Mouse (Mus musculus) megakaryocyte, embryonic 14.5 days (primary cell): ENCODE data around the gene Ldlrap1. TPM values are rescaled to one million over a fixed set of nuclear protein-coding genes. Genes with fewer than 3 reads are reported as not detected.
A peak's percentile ranks its signal among the peaks of the same experiment; 100 is the strongest.

Experiments
- H3K27me3 ChIP-seq: replicated peaks from 2 replicates; pipeline ENCODE3; 2012; ENCODE audit warnings: inconsistent platforms
- H3K36me3 ChIP-seq: replicated peaks from 2 replicates; pipeline ENCODE3; 2012; ENCODE audit warnings: low read length, inconsistent platforms, mixed read lengths
- H3K4me1 ChIP-seq: 2 replicates; pipeline ENCODE4 v1.6.1; 2012; ENCODE audit warnings: inconsistent platforms
- H3K4me3 ChIP-seq: replicated peaks from 2 replicates; pipeline ENCODE3; 2012; ENCODE audit warnings: moderate library complexity, mild to moderate bottlenecking, inconsistent platforms
- H3K9me3 ChIP-seq: 2 replicates; pipeline ENCODE4 v1.6.1; 2012; ENCODE audit warnings: inconsistent platforms
- FLI1 ChIP-seq: IDR thresholded peaks from 2 replicates; pipeline ENCODE4 v1.6.1; 2012; ENCODE audit warnings: low read length, inconsistent platforms, mixed read lengths
- GATA1 ChIP-seq: IDR thresholded peaks from 3 replicates; pipeline ENCODE4 v1.6.1; 2012; ENCODE audit warnings: mixed read lengths, low read length, inconsistent platforms, borderline replicate concordance
- polyA plus RNA-seq: library from polyadenylated mRNA; stranded (reverse); fragments of >175 nt; gene quantifications from 2 replicates; pipeline ENCODE4 v1.2.3, GENCODE M21; 2012; ENCODE audit warnings: low replicate concordance; ENCODE audit not compliant: insufficient read depth

Ldlrap1 gene
- 11.8 and 17.8 TPM in 2 replicates for polyA plus RNA-seq

DNA sequence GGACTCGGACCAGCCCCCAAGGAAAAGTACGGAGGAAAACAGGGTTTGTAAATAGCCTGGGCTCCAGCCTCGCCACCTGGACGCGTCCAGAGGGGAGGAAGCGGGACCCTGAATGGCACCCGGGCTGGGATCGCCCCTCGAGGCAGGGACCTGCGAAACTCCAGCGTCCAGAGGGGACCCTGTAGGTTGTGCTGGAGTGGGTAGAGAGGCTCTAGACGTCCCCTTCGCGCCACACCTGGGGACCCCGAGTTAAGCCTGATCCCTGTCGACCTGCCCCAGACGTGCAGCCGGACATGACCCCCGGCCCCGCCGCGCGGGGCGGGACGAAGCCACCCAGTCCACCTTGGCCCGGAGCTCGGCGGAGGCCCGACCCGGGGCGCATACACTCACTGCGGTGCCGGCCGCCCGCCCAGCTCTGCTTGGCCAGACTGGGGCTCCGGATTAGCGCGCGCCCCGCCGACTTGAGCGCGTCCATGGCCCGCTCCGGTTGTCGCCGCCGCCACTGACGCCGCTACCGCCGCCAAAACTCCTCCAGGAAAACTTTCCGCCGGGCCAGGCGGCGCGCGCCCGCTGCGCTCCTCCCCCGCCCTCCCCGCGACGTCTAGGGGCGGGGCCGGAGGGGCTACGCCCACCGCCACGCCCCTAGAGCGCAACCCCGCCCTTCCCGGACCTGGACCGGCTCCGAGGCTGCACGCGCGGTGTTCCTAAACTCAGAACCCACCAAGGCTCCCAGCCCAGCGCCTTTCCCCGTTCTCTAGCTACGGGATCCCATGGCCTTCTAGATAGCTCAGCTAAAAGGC, at the start of gene Ldlrap1:
Gene Ldlrap1 (minus strand): TSS at position 599 of the 800 bp plus-strand sequence.
- Histone ChIP-seq H3K27me3 (no peaks in the 10 kb centered on the region), H3K4me3 (peak within 1 kb of the TSS; percentile 98), H3K9me3 (no peaks in the 10 kb centered on the region), H3K36me3 (peaks cover 15% of the 10 kb centered on the region), H3K4me1 (peaks cover 78% of the 10 kb centered on the region)
- TF ChIP-seq GATA1 (no peak), FLI1 (no peak)

GRCm38 (mm10) chr4:134814229-134814571, 46.4 kb upstream of the Ldlrap1 start:
- H3K4me3 ChIP-seq = no peak overlapping the region
- peaks cover 45% of the 10 kb centered on the region for H3K4me1 ChIP-seq
- no peaks in the 10 kb centered on the region for H3K9me3 ChIP-seq
- TF ChIP-seq FLI1 (no peak), GATA1 (no peak)
- no peaks in the 10 kb centered on the region for H3K27me3 ChIP-seq
- peaks cover 77% of the 10 kb centered on the region for H3K36me3 ChIP-seq

DNA sequence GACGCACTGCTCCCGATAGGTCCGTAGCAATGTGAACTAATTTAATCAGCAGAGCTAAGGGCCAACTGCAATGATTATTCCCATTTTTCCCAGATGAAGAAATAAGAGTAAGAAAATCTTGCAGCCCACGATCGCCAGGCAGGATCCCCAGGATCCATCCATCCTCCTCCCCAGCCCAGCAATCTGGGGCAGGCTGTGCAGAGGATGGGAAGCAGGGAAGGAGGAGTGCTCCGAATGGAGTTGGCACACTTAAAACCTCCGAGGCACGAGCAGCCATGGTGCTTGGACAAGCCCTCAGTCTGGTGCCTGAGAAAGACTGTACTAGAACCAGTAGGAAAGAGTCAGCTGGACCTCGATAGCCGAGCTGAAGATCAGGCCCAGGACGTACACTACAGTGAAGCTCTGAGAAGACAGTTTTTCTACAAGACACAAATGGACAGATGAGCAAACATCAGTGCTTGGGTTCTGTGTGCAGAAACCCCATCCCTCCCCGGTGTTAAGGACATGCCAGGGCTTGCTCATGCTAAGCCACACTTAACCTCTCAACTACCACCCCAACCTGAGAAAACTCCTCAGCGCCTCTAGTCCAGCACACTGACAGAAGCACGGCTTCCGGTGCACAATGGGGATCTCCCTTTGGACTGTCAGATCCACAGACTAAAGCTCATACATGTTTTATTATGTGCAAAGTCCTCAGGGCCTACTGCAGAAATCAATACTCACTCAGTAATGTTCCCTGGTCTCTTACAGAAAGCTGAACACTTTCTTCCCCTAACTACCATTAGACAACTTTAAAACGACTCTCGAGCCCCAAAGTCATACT, 45.8 kb upstream of the Ldlrap1 start:
- no peak overlapping the region for H3K4me3 ChIP-seq
- no peaks in the 10 kb centered on the region for H3K9me3 ChIP-seq
- no peak for TF ChIP-seq FLI1
- no peak for TF ChIP-seq GATA1
- peaks cover 42% of the 10 kb centered on the region for H3K4me1 ChIP-seq
- no peaks in the 10 kb centered on the region for H3K27me3 ChIP-seq
- peaks cover 77% of the 10 kb centered on the region for H3K36me3 ChIP-seq

DNA sequence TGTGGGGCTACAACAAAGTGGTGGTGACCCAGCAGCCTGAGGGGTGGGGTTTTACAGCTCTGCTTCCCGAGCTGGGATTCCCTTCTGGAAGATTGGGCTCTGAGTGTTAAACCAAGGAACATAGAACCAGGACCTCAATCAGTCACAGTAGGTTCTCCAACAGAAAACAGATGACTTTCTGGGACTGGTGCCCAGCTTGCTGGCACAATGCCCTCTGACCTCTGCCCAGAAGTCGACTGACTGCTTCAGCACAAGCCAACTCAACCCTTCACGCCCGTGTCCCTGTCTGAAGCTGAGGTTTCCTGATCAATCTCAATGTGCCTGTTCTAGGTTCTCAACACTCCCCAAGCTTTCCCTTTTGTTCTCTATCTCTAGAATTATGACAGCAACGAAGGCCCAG, 36.9 kb upstream of the Ldlrap1 start:
- no peaks in the 10 kb centered on the region for H3K9me3 ChIP-seq
- H3K4me3 ChIP-seq = no peak overlapping the region
- no peaks in the 10 kb centered on the region for H3K27me3 ChIP-seq
- peaks cover 13% of the 10 kb centered on the region for H3K4me1 ChIP-seq
- TF ChIP-seq GATA1 = no peak
- no peak for TF ChIP-seq FLI1
- H3K36me3 ChIP-seq = peaks cover 94% of the 10 kb centered on the region

DNA sequence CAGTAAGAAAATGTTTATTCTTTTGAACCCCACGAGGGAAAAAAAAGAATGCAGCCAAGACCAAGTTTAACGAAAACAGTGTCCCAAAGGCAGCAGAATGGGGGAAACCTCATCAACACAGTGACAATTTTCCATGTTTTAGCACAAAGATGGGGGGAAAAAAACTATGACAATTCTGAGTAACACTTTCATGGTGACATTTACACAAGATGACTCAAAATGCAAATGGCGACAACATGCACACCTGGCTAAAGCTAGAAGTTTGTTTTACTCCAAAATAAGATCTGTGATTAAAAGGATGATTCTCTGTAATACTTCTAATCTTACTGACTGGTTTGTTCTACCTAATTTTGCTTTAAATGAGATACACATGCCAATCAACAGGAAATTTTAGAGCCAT, 34.9 kb upstream of the Ldlrap1 start:
- TF ChIP-seq GATA1 (no peak), FLI1 (no peak)
- Histone ChIP-seq H3K9me3 (no peaks in the 10 kb centered on the region), H3K36me3 (peaks cover 74% of the 10 kb centered on the region), H3K4me3 (no peak overlapping the region), H3K4me1 (peaks cover 25% of the 10 kb centered on the region), H3K27me3 (peaks cover 3% of the 10 kb centered on the region)

GRCm38 (mm10) chr4:134802155-134802554, 34.3 kb upstream of the Ldlrap1 start:
- Histone ChIP-seq H3K4me1 (peaks cover 29% of the 10 kb centered on the region), H3K27me3 (peaks cover 3% of the 10 kb centered on the region), H3K4me3 (no peak overlapping the region), H3K9me3 (no peaks in the 10 kb centered on the region), H3K36me3 (peaks cover 68% of the 10 kb centered on the region)
- TF ChIP-seq GATA1 = no peak
- TF ChIP-seq FLI1 = no peak

- TF ChIP-seq GATA1 = no peak
- no peak for TF ChIP-seq FLI1
- Histone ChIP-seq H3K9me3 (no peaks in the 10 kb centered on the region), H3K4me1 (peaks cover 43% of the 10 kb centered on the region), H3K4me3 (no peak overlapping the region), H3K27me3 (peaks cover 5% of the 10 kb centered on the region), H3K36me3 (peaks cover 53% of the 10 kb centered on the region)
These were observed 32.9 kb upstream of the Ldlrap1 start for GRCm38 (mm10) chr4:134800693-134801092.

DNA sequence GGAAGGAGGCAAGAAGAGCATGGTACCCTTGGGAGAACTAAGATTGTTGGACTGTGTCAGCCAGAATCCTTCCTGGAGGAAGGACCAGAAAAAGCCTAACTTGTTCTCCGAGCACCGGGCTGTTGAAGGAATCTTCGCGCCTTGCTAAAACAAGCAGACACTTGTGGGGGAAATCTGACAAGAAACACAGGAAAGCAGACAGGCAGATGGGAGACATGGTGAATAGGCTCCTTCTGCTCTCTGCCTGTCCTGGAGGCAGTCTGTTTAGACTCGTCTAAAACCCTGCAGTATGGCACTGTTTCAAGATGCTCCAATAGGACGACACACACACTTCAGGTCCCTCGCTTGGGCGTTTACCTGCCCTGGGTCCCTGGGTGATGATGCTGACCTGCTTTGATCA, 32.3 kb upstream of the Ldlrap1 start:
- peaks cover 45% of the 10 kb centered on the region for H3K4me1 ChIP-seq
- peaks cover 5% of the 10 kb centered on the region for H3K27me3 ChIP-seq
- no peak overlapping the region for H3K4me3 ChIP-seq
- H3K9me3 ChIP-seq = no peaks in the 10 kb centered on the region
- no peak for TF ChIP-seq FLI1
- TF ChIP-seq GATA1 = no peak
- H3K36me3 ChIP-seq = peaks cover 47% of the 10 kb centered on the region

DNA sequence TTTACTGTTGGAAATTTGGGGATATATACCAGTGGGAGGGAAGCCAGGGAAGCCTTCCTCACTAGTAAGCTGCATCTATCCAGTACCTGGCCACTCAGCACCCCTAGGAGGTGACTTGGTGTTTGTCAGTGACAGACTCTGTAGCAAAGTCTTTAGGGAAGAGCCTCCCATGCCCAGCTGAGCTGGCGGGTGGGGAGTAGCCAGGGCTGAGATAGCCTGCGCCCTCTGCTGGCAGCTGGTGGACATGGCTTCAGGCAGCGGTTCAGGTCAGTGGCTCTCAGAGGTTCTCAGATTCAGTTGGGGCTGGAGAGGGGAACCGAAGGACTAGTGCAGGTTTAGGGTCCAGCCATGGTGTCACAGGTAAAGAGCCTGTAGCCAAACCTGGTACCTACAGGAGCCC, 31.4 kb upstream of the Ldlrap1 start:
- Histone ChIP-seq H3K27me3 (peaks cover 5% of the 10 kb centered on the region), H3K9me3 (no peaks in the 10 kb centered on the region), H3K4me3 (no peak overlapping the region), H3K4me1 (peaks cover 42% of the 10 kb centered on the region), H3K36me3 (peaks cover 39% of the 10 kb centered on the region)
- TF ChIP-seq GATA1 = no peak
- no peak for TF ChIP-seq FLI1

- Histone ChIP-seq H3K4me3 (no peak overlapping the region), H3K27me3 (peaks cover 5% of the 10 kb centered on the region), H3K9me3 (no peaks in the 10 kb centered on the region), H3K4me1 (peaks cover 42% of the 10 kb centered on the region), H3K36me3 (peaks cover 35% of the 10 kb centered on the region)
- TF ChIP-seq GATA1 = no peak
These were observed 31.0 kb upstream of the Ldlrap1 start for GRCm38 (mm10) chr4:134798861-134799260.
